Mouse (Mus musculus): Measurements from ENCODE around the gene Hpcal1. TPM values are rescaled to one million over a fixed set of nuclear protein-coding genes. Genes with fewer than 3 reads are reported as not detected.
A peak's percentile ranks its signal among the peaks of the same experiment; 100 is the strongest.

The Hpcal1 gene
- polyA plus RNA-seq, 2 experiments = 44.1 to 55.7 TPM

GRCm38 (mm10) chr12:17703866-17704265 lies 13.2 kb downstream of the Hpcal1 start:
- 99% methylated on average over 3 of the region's 3 CpGs for WGBS
- DNase-seq (ENCODE audit: low spot score) (no peak), ATAC-seq (ENCODE audit: low FRiP score, low read depth) (no peak)
- Histone ChIP-seq H3K27me3 (ENCODE audit: control insufficient read depth, insufficient read depth, low read length) (no peaks in the 10 kb centered on the region), H3K4me2 (replicated peaks; ENCODE audit: low read depth, low read length, severe bottlenecking) (no peak overlapping the region), H3K36me3 (ENCODE audit: control insufficient read depth, insufficient read depth, low read length) (no peaks in the 10 kb centered on the region), H3K4me3 (replicated peaks; ENCODE audit: low read length) (no peak overlapping the region), H3K9ac (ENCODE audit: low read depth, low read length, severe bottlenecking) (no peak overlapping the region), H3K4me1 (ENCODE audit: control insufficient read depth, insufficient read depth, low read length) (peaks cover 14% of the 10 kb centered on the region; the same call in 1 of the 2 replicates), H3K9me3 (ENCODE audit: control insufficient read depth, low read length) (no peaks in the 10 kb centered on the region), H3K27ac (replicated peaks; ENCODE audit: low read depth, low read length) (no peak overlapping the region)
- TF ChIP-seq POLR2A (IDR thresholded peaks at IDR 0.05; ENCODE audit: borderline replicate concordance, extremely low read depth, insufficient read depth, insufficient read length) = no peak

GRCm38 (mm10) chr12:17707472-17707871 lies 16.8 kb downstream of the Hpcal1 start:
- Histone ChIP-seq H3K27ac (replicated peaks; ENCODE audit: low read depth, low read length) (no peak overlapping the region), H3K4me2 (replicated peaks; ENCODE audit: low read depth, low read length, severe bottlenecking) (no peak overlapping the region), H3K9me3 (ENCODE audit: control insufficient read depth, low read length) (no peaks in the 10 kb centered on the region), H3K36me3 (ENCODE audit: control insufficient read depth, insufficient read depth, low read length) (no peaks in the 10 kb centered on the region), H3K4me3 (replicated peaks; ENCODE audit: low read length) (no peak overlapping the region), H3K4me1 (ENCODE audit: control insufficient read depth, insufficient read depth, low read length) (peaks cover 26% of the 10 kb centered on the region), H3K27me3 (ENCODE audit: control insufficient read depth, insufficient read depth, low read length) (no peaks in the 10 kb centered on the region), H3K9ac (ENCODE audit: low read depth, low read length, severe bottlenecking) (no peak overlapping the region)
- ATAC-seq (ENCODE audit: low FRiP score, low read depth) (no peak), DNase-seq (ENCODE audit: low spot score) (no peak)
- no peak for TF ChIP-seq POLR2A (IDR thresholded peaks at IDR 0.05; ENCODE audit: borderline replicate concordance, extremely low read depth, insufficient read depth, insufficient read length)

GRCm38 (mm10) chr12:17709451-17709850 lies 18.8 kb downstream of the Hpcal1 start:
- ATAC-seq (ENCODE audit: low FRiP score, low read depth) (no peak), DNase-seq (ENCODE audit: low spot score) (no peak)
- H3K36me3 ChIP-seq (ENCODE audit: control insufficient read depth, insufficient read depth, low read length) = no peaks in the 10 kb centered on the region
- H3K27ac ChIP-seq (replicated peaks; ENCODE audit: low read depth, low read length) = no peak overlapping the region
- H3K4me1 ChIP-seq (ENCODE audit: control insufficient read depth, insufficient read depth, low read length) = peaks cover 26% of the 10 kb centered on the region
- H3K4me2 ChIP-seq (replicated peaks; ENCODE audit: low read depth, low read length, severe bottlenecking) = no peak overlapping the region
- TF ChIP-seq POLR2A (IDR thresholded peaks at IDR 0.05; ENCODE audit: borderline replicate concordance, extremely low read depth, insufficient read depth, insufficient read length) = no peak
- no peak overlapping the region for H3K9ac ChIP-seq (ENCODE audit: low read depth, low read length, severe bottlenecking)
- no peaks in the 10 kb centered on the region for H3K9me3 ChIP-seq (ENCODE audit: control insufficient read depth, low read length)
- WGBS = 30% methylated on average over 4 of the region's 4 CpGs
- H3K4me3 ChIP-seq (replicated peaks; ENCODE audit: low read length) = no peak overlapping the region
- H3K27me3 ChIP-seq (ENCODE audit: control insufficient read depth, insufficient read depth, low read length) = no peaks in the 10 kb centered on the region

- Histone ChIP-seq H3K4me3 (replicated peaks; ENCODE audit: low read length) (no peak overlapping the region), H3K4me1 (ENCODE audit: control insufficient read depth, insufficient read depth, low read length) (peaks cover 26% of the 10 kb centered on the region), H3K9me3 (ENCODE audit: control insufficient read depth, low read length) (no peaks in the 10 kb centered on the region), H3K36me3 (ENCODE audit: control insufficient read depth, insufficient read depth, low read length) (no peaks in the 10 kb centered on the region), H3K27ac (replicated peaks; ENCODE audit: low read depth, low read length) (no peak overlapping the region), H3K27me3 (ENCODE audit: control insufficient read depth, insufficient read depth, low read length) (no peaks in the 10 kb centered on the region), H3K4me2 (replicated peaks; ENCODE audit: low read depth, low read length, severe bottlenecking) (no peak overlapping the region), H3K9ac (ENCODE audit: low read depth, low read length, severe bottlenecking) (no peak overlapping the region)
- peak; percentile 76 for ATAC-seq (ENCODE audit: low FRiP score, low read depth)
- peak; percentile 36 for DNase-seq (ENCODE audit: low spot score)
- 16% methylated on average over 17 of the region's 17 CpGs for WGBS
- no peak for TF ChIP-seq POLR2A (IDR thresholded peaks at IDR 0.05; ENCODE audit: borderline replicate concordance, extremely low read depth, insufficient read depth, insufficient read length)
These were observed 19.5 kb downstream of the Hpcal1 start for GRCm38 (mm10) chr12:17709926-17710746.

GRCm38 (mm10) chr12:17710747-17711092 lies 20.1 kb downstream of the Hpcal1 start:
- ATAC-seq (ENCODE audit: low FRiP score, low read depth) = 0 out of 2 replicates have a peak, but pooled peaks have one; percentile 5
- Histone ChIP-seq H3K27me3 (ENCODE audit: control insufficient read depth, insufficient read depth, low read length) (no peaks in the 10 kb centered on the region), H3K4me1 (ENCODE audit: control insufficient read depth, insufficient read depth, low read length) (peaks cover 26% of the 10 kb centered on the region), H3K4me3 (replicated peaks; ENCODE audit: low read length) (no peak overlapping the region), H3K9me3 (ENCODE audit: control insufficient read depth, low read length) (no peaks in the 10 kb centered on the region), H3K27ac (replicated peaks; ENCODE audit: low read depth, low read length) (no peak overlapping the region), H3K9ac (ENCODE audit: low read depth, low read length, severe bottlenecking) (no peak overlapping the region), H3K4me2 (replicated peaks; ENCODE audit: low read depth, low read length, severe bottlenecking) (no peak overlapping the region), H3K36me3 (ENCODE audit: control insufficient read depth, insufficient read depth, low read length) (no peaks in the 10 kb centered on the region)
- no peak for TF ChIP-seq POLR2A (IDR thresholded peaks at IDR 0.05; ENCODE audit: borderline replicate concordance, extremely low read depth, insufficient read depth, insufficient read length)
- DNase-seq (ENCODE audit: low spot score) = no peak
- 0% methylated on average over 3 of the region's 3 CpGs for WGBS

Measured in limb, embryonic 14.5 days (tissue).